ENCODE assay signal across 8 mouse cellular contexts in genomic region chr4:130174335-130175031, GRCm38 (mm10). TPM values are rescaled to one million over a fixed set of nuclear protein-coding genes. Genes with fewer than 3 reads are reported as not detected.
DNase-seq lines count a peak whose midpoint lies in the region; ATAC-seq and TF ChIP-seq lines count a peak whose summit lies in the region.

No protein-coding gene starts in this region.

- H3K4me1 ChIP-seq in forebrain, embryonic 13.5 days = peaks cover 16% of the 10 kb centered on the region
- H3K4me1 ChIP-seq in hindbrain, embryonic 11.5 days (replicated peaks; ENCODE audit: control insufficient read depth, insufficient read depth, low read length) = peaks cover 11% of the 10 kb centered on the region; the same call in 1 of the 2 replicates
- H3K4me1 ChIP-seq in limb, embryonic 15.5 days = peaks cover 61% of the 10 kb centered on the region
- H3K4me1 ChIP-seq in midbrain, embryonic 16.5 days (ENCODE audit: control insufficient read depth, insufficient read depth, low read length) = peaks cover 10% of the 10 kb centered on the region

- H3K27ac ChIP-seq in forebrain, embryonic 13.5 days = no peak overlapping the region
- no peak overlapping the region for H3K27ac ChIP-seq in hindbrain, embryonic 11.5 days (ENCODE audit: low read depth, low read length)
- H3K27ac ChIP-seq in limb, embryonic 15.5 days = no peak overlapping the region
- no peak overlapping the region for H3K27ac ChIP-seq in midbrain, embryonic 16.5 days (ENCODE audit: low read length)

- H3K4me3 ChIP-seq in C2C12 (ENCODE audit: insufficient read depth, poor library complexity, severe bottlenecking) = peak overlapping the region; percentile 40
- H3K4me3 ChIP-seq in forebrain, embryonic 13.5 days = no peak overlapping the region
- no peak overlapping the region for H3K4me3 ChIP-seq in hindbrain, embryonic 11.5 days (ENCODE audit: low read depth, low read length)
- peak overlapping the region; percentile 22 for H3K4me3 ChIP-seq in limb, embryonic 15.5 days
- H3K4me3 ChIP-seq in midbrain, embryonic 16.5 days (ENCODE audit: low read depth, low read length) = no peak overlapping the region

- DNase-seq in adrenal gland, adult 8-10 months = peak; percentile 74
- DNase-seq in hindbrain, embryonic 11.5 days (ENCODE audit: low spot score) = peak; percentile 56
- DNase-seq in urinary bladder, postnatal 36 days (ENCODE audit: low spot score in 2 of 2) = peak; percentile 70 to 85
- no peak for DNase-seq in cerebellum, adult 18-20 months

- peaks cover 9% of the 10 kb centered on the region for H3K79me3 ChIP-seq in C2C12 (ENCODE audit: low read depth)

- H3K4me2 ChIP-seq in forebrain, embryonic 13.5 days = peak overlapping the region; percentile 36
- peak overlapping the region; percentile 32; the same call in 1 of the 2 replicates for H3K4me2 ChIP-seq in hindbrain, embryonic 11.5 days (replicated peaks; ENCODE audit: low read depth, low read length)
- H3K4me2 ChIP-seq in limb, embryonic 15.5 days = peak overlapping the region; percentile 51
- H3K4me2 ChIP-seq in midbrain, embryonic 16.5 days (ENCODE audit: low read length) = peak overlapping the region; percentile 32

- H3K9ac ChIP-seq in forebrain, embryonic 13.5 days = no peak overlapping the region
- H3K9ac ChIP-seq in hindbrain, embryonic 11.5 days (ENCODE audit: low read depth, low read length) = no peak overlapping the region
- no peak overlapping the region for H3K9ac ChIP-seq in limb, embryonic 15.5 days
- no peak overlapping the region for H3K9ac ChIP-seq in midbrain, embryonic 16.5 days (ENCODE audit: low read depth, low read length)

- ATAC-seq in forebrain, embryonic 13.5 days = no peak
- ATAC-seq in hindbrain, embryonic 11.5 days (ENCODE audit: low FRiP score) = peak; percentile 51
- ATAC-seq in limb, embryonic 15.5 days (ENCODE audit: insufficient number of reproducible peaks, low FRiP score, low TSS enrichment, low read depth) = no peak
- ATAC-seq in midbrain, embryonic 16.5 days = no peak

- 5% methylated on average over 25 of the region's 25 CpGs for WGBS in forebrain, embryonic 13.5 days
- WGBS in hindbrain, embryonic 11.5 days = 2% methylated on average over 25 of the region's 25 CpGs
- 2% methylated on average over 25 of the region's 25 CpGs for WGBS in limb, embryonic 15.5 days
- 2% methylated on average over 25 of the region's 25 CpGs for WGBS in midbrain, embryonic 16.5 days

- TF ChIP-seq CTCF in C2C12 (IDR thresholded peaks at IDR 0.05; ENCODE audit: control insufficient read depth, insufficient read depth, insufficient read length) = no peak

- no peaks in the 10 kb centered on the region for H3K9me3 ChIP-seq in forebrain, embryonic 13.5 days (replicated peaks)
- H3K9me3 ChIP-seq in hindbrain, embryonic 11.5 days (ENCODE audit: control insufficient read depth, low read length) = no peaks in the 10 kb centered on the region
- H3K9me3 ChIP-seq in limb, embryonic 15.5 days = no peaks in the 10 kb centered on the region
- no peaks in the 10 kb centered on the region for H3K9me3 ChIP-seq in midbrain, embryonic 16.5 days (replicated peaks; ENCODE audit: control insufficient read depth, low read length, poor library complexity, severe bottlenecking)

- peak overlapping the region; percentile 42 for H3ac ChIP-seq in C2C12 (ENCODE audit: control insufficient read depth, insufficient read length, low read depth)

- peaks cover 12% of the 10 kb centered on the region for H3K79me2 ChIP-seq in C2C12 (ENCODE audit: control insufficient read depth, insufficient read depth)

- peaks cover 5% of the 10 kb centered on the region for H3K36me3 ChIP-seq in C2C12 (ENCODE audit: control insufficient read depth, insufficient read depth)
- H3K36me3 ChIP-seq in forebrain, embryonic 13.5 days (ENCODE audit: poor library complexity, severe bottlenecking) = no peaks in the 10 kb centered on the region
- H3K36me3 ChIP-seq in hindbrain, embryonic 11.5 days (ENCODE audit: control insufficient read depth, insufficient read depth, low read length) = no peaks in the 10 kb centered on the region
- H3K36me3 ChIP-seq in limb, embryonic 15.5 days = no peaks in the 10 kb centered on the region
- H3K36me3 ChIP-seq in midbrain, embryonic 16.5 days (ENCODE audit: control insufficient read depth, insufficient read depth, low read length) = no peaks in the 10 kb centered on the region

- no peaks in the 10 kb centered on the region for H3K27me3 ChIP-seq in C2C12 (ENCODE audit: control insufficient read depth, insufficient read depth, insufficient read length)
- peaks cover 43% of the 10 kb centered on the region for H3K27me3 ChIP-seq in forebrain, embryonic 13.5 days
- peaks cover 8% of the 10 kb centered on the region; the same call in 1 of the 2 replicates for H3K27me3 ChIP-seq in hindbrain, embryonic 11.5 days (ENCODE audit: control insufficient read depth, insufficient read depth, low read length)
- peaks cover 24% of the 10 kb centered on the region for H3K27me3 ChIP-seq in limb, embryonic 15.5 days
- peaks cover 22% of the 10 kb centered on the region for H3K27me3 ChIP-seq in midbrain, embryonic 16.5 days (ENCODE audit: control insufficient read depth, insufficient read depth, low read depth, low read length)

TF ChIP-seq in C2C12, 6 proteins besides CTCF, POLR2A, EP300 and RAD21:
- TF ChIP-seq MYOG (IDR thresholded peaks at IDR 0.05; ENCODE audit: control insufficient read depth, extremely low read depth, insufficient read length) (no peak), USF1 (IDR thresholded peaks at IDR 0.05; ENCODE audit: low read depth) (no peak), FOSL1 (IDR thresholded peaks at IDR 0.05; ENCODE audit: insufficient read depth, low read length, poor library complexity, severe bottlenecking) (no peak), MAX (IDR thresholded peaks at IDR 0.05) (no peak), CEBPB (IDR thresholded peaks at IDR 0.05; ENCODE audit: low read depth) (no peak), MYOD1 (IDR thresholded peaks at IDR 0.05; ENCODE audit: control insufficient read depth, insufficient read length, low read depth) (no peak)

RNA-seq across cellular contexts. Expression of gene Tinagl1, which starts 0.4 kb away (rescaled TPM):
- 64.1 TPM for polyA plus RNA-seq in C2C12 (2012; fragmentation: generic; extraction: Trizol)
- total RNA-seq in adrenal gland, adult 8-10 months (2022) = 100 to 1,000 TPM in 2 of 4 experiments, 10 to 100 TPM in 2; 80.9 to 133 (median 107) TPM
- polyA plus RNA-seq in forebrain, embryonic 13.5 days (2015; fragmentation: Nextera tagmentation; extraction: Ambion mirVana) = 2.6 and 3.1 TPM in 2 replicates
- 8.2 and 10.0 TPM in 2 replicates for polyA plus RNA-seq in hindbrain, embryonic 11.5 days (2014; fragmentation: Nextera tagmentation; extraction: Ambion mirVana)
- 31.0 and 32.6 TPM in 2 replicates for polyA plus RNA-seq in limb, embryonic 15.5 days (2015; fragmentation: Nextera tagmentation; extraction: Ambion mirVana)
- 4.3 and 4.6 TPM in 2 replicates for polyA plus RNA-seq in midbrain, embryonic 16.5 days (2015; fragmentation: Nextera tagmentation; extraction: Ambion mirVana)

RNA-seq across cellular contexts. Expression of gene Hcrtr1, which starts 35.3 kb away (rescaled TPM):
- polyA plus RNA-seq in C2C12 (2012; fragmentation: generic; extraction: Trizol) = not detected
- 1 to 10 TPM in 2 of 4 experiments, under 1 TPM in 2; 0.49 to 1.9 (median 1.3) TPM for total RNA-seq in adrenal gland, adult 8-10 months (2022)
- 0.13 TPM in 1 of 2 replicates, not detected in the other for polyA plus RNA-seq in forebrain, embryonic 13.5 days (2015; fragmentation: Nextera tagmentation; extraction: Ambion mirVana)
- 0.46 and 0.59 TPM in 2 replicates for polyA plus RNA-seq in hindbrain, embryonic 11.5 days (2014; fragmentation: Nextera tagmentation; extraction: Ambion mirVana)
- polyA plus RNA-seq in limb, embryonic 15.5 days (2015; fragmentation: Nextera tagmentation; extraction: Ambion mirVana) = 0.10 and 0.12 TPM in 2 replicates
- polyA plus RNA-seq in midbrain, embryonic 16.5 days (2015; fragmentation: Nextera tagmentation; extraction: Ambion mirVana) = 3.9 and 6.6 TPM in 2 replicates

RNA-seq across cellular contexts. Expression of gene Gm853, which starts 47.7 kb away (rescaled TPM):
- polyA plus RNA-seq in C2C12 (2012; fragmentation: generic; extraction: Trizol) = not detected
- total RNA-seq in adrenal gland, adult 8-10 months (2022) = not detected
- 0.13 TPM in 1 of 2 replicates, not detected in the other for polyA plus RNA-seq in forebrain, embryonic 13.5 days (2015; fragmentation: Nextera tagmentation; extraction: Ambion mirVana)
- polyA plus RNA-seq in hindbrain, embryonic 11.5 days (2014; fragmentation: Nextera tagmentation; extraction: Ambion mirVana) = 0.45 and 1.2 TPM in 2 replicates
- polyA plus RNA-seq in limb, embryonic 15.5 days (2015; fragmentation: Nextera tagmentation; extraction: Ambion mirVana) = not detected in 2 replicates
- polyA plus RNA-seq in midbrain, embryonic 16.5 days (2015; fragmentation: Nextera tagmentation; extraction: Ambion mirVana) = 0.24 TPM in 1 of 2 replicates, not detected in the other

Comparison
In these comparisons a context has a peak if more than half of its experiments do, and no peak if none do; other contexts are left out.
1. H3K4me3 ChIP-seq: peak in C2C12 (single experiment) and limb, embryonic 15.5 days (single experiment); none in forebrain, embryonic 13.5 days (single experiment), hindbrain, embryonic 11.5 days (single experiment) and midbrain, embryonic 16.5 days (single experiment).
2. DNase-seq: peak in adrenal gland, adult 8-10 months (single experiment), hindbrain, embryonic 11.5 days (single experiment) and urinary bladder, postnatal 36 days (2 of 2); none in cerebellum, adult 18-20 months (0 of 2).
3. Peak in every context shown above with its lines, with median percentiles within 50 percentile points of each other: H3K4me2 ChIP-seq.